Mouse (Mus musculus): ENCODE measurements at regions not wholly inside any gene's neighbourhood (a gene's known extent, or its start where the extent isn't known, plus 50 kb on each side); places are given as distances from the start of the nearest gene placed in this dataset.

- TF ChIP-seq MEF2A (IDR thresholded peaks at IDR 0.05; ENCODE audit: borderline replicate concordance, low read depth, low read length) (no peak), CTCF (conservative IDR thresholded peaks at IDR 0.05 in 1 of 2, IDR thresholded peaks at IDR 0.05 in 1 of 2; ENCODE audit: low read depth in 2 of 2, low read length in 2 of 2) (no peak), USF1 (IDR thresholded peaks at IDR 0.05; ENCODE audit: low read depth, low read length) (no peak), POLR2A (IDR thresholded peaks at IDR 0.05; ENCODE audit: low read depth, low read length) (no peak), ZKSCAN1 (IDR thresholded peaks at IDR 0.05; ENCODE audit: borderline replicate concordance, low read depth, low read length) (no peak), PAX5 (IDR thresholded peaks at IDR 0.05; ENCODE audit: low read length) (no peak), TCF12 (IDR thresholded peaks at IDR 0.05; ENCODE audit: low read depth, low read length) (no peak), USF2 (conservative IDR thresholded peaks at IDR 0.05; ENCODE audit: low read depth, low read length) (no peak), TBP (conservative IDR thresholded peaks at IDR 0.05; ENCODE audit: low read depth, low read length) (no peak), MAFK (IDR thresholded peaks at IDR 0.05; ENCODE audit: insufficient replicate concordance, low read length) (no peak), JUND (conservative IDR thresholded peaks at IDR 0.05; ENCODE audit: low read depth, low read length) (no peak), ZC3H11A (IDR thresholded peaks at IDR 0.05; ENCODE audit: low read depth, low read length) (no peak), SIN3A (IDR thresholded peaks at IDR 0.05; ENCODE audit: low read length) (no peak)
Measured at GRCm38 (mm10) chr4:127640251-127641085, 282.5 kb upstream of the Gjb5 start.

All from CH12.LX (cell line).